Mouse (Mus musculus) WW6 (cell line): Measurements from ENCODE around the gene Dgkq.

ENCODE experiments used
- DNase-seq: peaks from one replicate; pipeline ENCODE4 v3.0.0-alpha.2; 2013; ENCODE audit warnings: low read depth, low spot score

Gene Dgkq

GRCm38 (mm10) chr5:108602537-108602936 is 66.9 kb downstream of the Dgkq start:
- DNase-seq, result no peak

GRCm38 (mm10) chr5:108599923-108600322 is 69.5 kb downstream of the Dgkq start:
- DNase-seq, result no peak
